Mouse (Mus musculus): ENCODE measurements around the gene Gdap2.

DNA sequence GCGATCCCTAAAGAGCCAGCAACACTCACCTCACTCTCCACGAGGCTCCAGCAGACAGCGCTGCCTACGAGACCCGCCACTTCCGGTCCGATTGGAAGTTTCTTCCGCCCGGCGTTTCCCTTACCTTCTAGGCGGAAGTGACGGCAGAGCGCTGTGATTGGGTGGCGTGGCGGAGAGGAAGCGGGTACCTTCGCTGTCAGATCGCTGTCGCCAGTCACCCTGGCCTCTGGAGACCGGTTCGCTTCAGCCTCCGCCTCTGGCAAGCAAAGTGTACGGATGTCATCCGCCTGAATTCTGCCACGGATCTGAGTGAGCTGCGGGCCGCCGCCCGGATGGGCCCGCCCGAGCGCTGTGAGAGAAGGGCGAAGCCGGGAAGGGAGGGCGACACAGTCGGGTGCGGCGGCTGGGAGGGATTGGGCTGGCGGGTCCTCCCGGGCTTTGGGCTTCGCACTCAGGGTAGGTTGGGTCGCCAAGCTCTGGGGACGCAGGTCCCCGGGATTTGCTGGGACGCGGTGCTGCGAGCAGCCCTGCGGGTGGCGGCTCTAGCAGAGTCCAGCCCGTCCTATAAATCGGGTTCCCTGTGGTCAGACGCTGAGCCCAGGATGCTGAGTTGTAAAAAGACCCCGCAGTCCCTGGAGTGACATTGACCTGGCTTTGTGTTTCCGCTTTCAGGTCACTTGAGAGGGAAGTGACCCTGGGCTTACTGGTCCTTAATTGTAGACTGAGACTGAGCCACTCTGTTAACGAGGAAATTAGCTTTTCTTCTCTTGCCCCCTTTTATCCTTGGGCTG is at the start of gene Gdap2, which contains the start of gene Wdr3:
- TF ChIP-seq CTCF (IDR thresholded peaks at IDR 0.05; ENCODE audit: extremely low read depth, insufficient read depth, insufficient read length, insufficient replicate concordance): no peak
- peak; percentile 87 for TF ChIP-seq POLR2A (IDR thresholded peaks at IDR 0.05; ENCODE audit: low read depth, low read length)

Measured in spleen, adult 2 months (tissue).